Mouse (Mus musculus) myocyte (in vitro differentiated cells): ENCODE measurements around the gene Retnla. TPM values are rescaled to one million over a fixed set of nuclear protein-coding genes. Genes with fewer than 3 reads are reported as not detected.

ENCODE experiments used
- H3K27me3 ChIP-seq: one replicate; pipeline ENCODE4 v1.6.1; 2011; ENCODE audit not compliant: control insufficient read depth, insufficient read depth, insufficient read length
- H3K36me3 ChIP-seq: one replicate; pipeline ENCODE4 v1.6.1; 2011; ENCODE audit not compliant: control insufficient read depth, insufficient read depth
- H3K4me2 ChIP-seq: one replicate; pipeline ENCODE4 v1.6.1; 2011; ENCODE audit warnings: low read depth, control low read depth
- H3K4me3 ChIP-seq: one replicate; pipeline ENCODE4 v1.5.1; 2011; ENCODE audit warnings: mild to moderate bottlenecking, control low read depth, moderate library complexity
- H3K79me2 ChIP-seq: one replicate; pipeline ENCODE4 v1.6.1; 2011; ENCODE audit not compliant: control insufficient read depth, insufficient read depth
- H3ac ChIP-seq: one replicate; pipeline ENCODE4 v1.6.1; 2011; ENCODE audit not compliant: control insufficient read depth, insufficient read length
- CEBPB ChIP-seq: IDR thresholded peaks from 2 replicates; pipeline ENCODE4 v1.6.1; 2011; ENCODE audit warnings: mild to moderate bottlenecking, moderate library complexity; ENCODE audit not compliant: poor library complexity, insufficient read depth, severe bottlenecking
- E2F4 ChIP-seq: IDR thresholded peaks from one replicate; pipeline ENCODE4 v1.6.1; 2011; ENCODE audit warnings: mild to moderate bottlenecking, control low read depth, moderate library complexity; ENCODE audit not compliant: insufficient read depth
- MAX ChIP-seq: IDR thresholded peaks from one replicate; pipeline ENCODE4 v1.6.1; 2011; ENCODE audit warnings: low read depth, mild to moderate bottlenecking, control low read depth
- MYOD1 ChIP-seq, 3 experiments: IDR thresholded peaks; one replicate each; pipeline ENCODE4 v1.6.1; 2011; ENCODE audit warnings: control low read depth in 2 of 3, low read depth in 2 of 3, mild to moderate bottlenecking in 2 of 3, moderate library complexity in 1 of 3; ENCODE audit not compliant: insufficient read length in 2 of 3, control insufficient read depth in 1 of 3
- MYOG ChIP-seq, 3 experiments: IDR thresholded peaks; one replicate each; pipeline ENCODE4 v1.6.1; 2011; ENCODE audit warnings: control low read depth in 2 of 3, low read depth in 2 of 3, mild to moderate bottlenecking in 2 of 3; ENCODE audit not compliant: insufficient read length in 2 of 3, control insufficient read depth in 1 of 3, insufficient read depth in 1 of 3
- POLR2A ChIP-seq: IDR thresholded peaks from one replicate; pipeline ENCODE4 v1.6.1; 2011; ENCODE audit warnings: low read depth, mild to moderate bottlenecking, control low read depth, moderate library complexity; ENCODE audit not compliant: insufficient read length
- POLR2AphosphoS2 ChIP-seq: IDR thresholded peaks from one replicate; pipeline ENCODE4 v1.6.1; 2011; ENCODE audit warnings: low read depth, control low read depth; ENCODE audit not compliant: insufficient read length
- REST ChIP-seq: IDR thresholded peaks from one replicate; pipeline ENCODE4 v1.6.1; 2011; ENCODE audit warnings: mild to moderate bottlenecking, control low read depth, moderate library complexity; ENCODE audit not compliant: insufficient read depth, insufficient read length
- SRF ChIP-seq: IDR thresholded peaks from one replicate; pipeline ENCODE4 v1.6.1; 2011; ENCODE audit warnings: low read depth; ENCODE audit not compliant: control insufficient read depth, insufficient read length
- TCF12 ChIP-seq: IDR thresholded peaks from one replicate; pipeline ENCODE4 v1.6.1; 2011; ENCODE audit warnings: mild to moderate bottlenecking, control low read depth; ENCODE audit not compliant: poor library complexity, insufficient read depth, severe bottlenecking
- TCF3 ChIP-seq: IDR thresholded peaks from one replicate; pipeline ENCODE4 v1.6.1; 2011; ENCODE audit warnings: low read depth, control low read depth; ENCODE audit not compliant: insufficient read length
- USF1 ChIP-seq: IDR thresholded peaks from one replicate; pipeline ENCODE4 v1.6.1; 2011; ENCODE audit warnings: low read depth, mild to moderate bottlenecking, control low read depth, moderate library complexity
- polyA plus RNA-seq: library from polyadenylated mRNA; unstranded; fragments of >200 nt; fragmentation: generic; extraction: Trizol; gene quantifications from one replicate; pipeline ENCODE4 v1.2.1, GENCODE M21; 2012; ENCODE audit warnings: missing spikeins

The Retnla gene
- polyA plus RNA-seq, 1 experiment: not detected

DNA sequence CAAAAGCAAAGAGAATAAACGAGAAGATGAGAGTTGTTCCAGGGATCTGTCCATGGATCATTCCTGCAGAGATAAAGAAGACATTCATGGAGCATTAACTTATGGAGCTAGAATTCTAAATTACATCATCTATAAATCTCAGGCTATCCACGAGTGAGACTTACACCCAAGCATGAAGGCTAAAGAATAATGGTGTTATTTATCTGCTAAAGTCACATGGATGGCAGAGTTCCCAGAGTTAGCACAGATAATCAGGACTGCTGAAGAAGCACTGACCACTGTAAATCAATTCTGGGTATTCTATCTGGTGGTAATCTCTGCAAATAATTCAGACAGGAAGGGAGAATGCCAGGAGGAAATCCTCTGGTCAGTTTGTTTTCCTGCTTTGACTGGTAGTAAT lies 48.4 kb downstream of the Retnla start:
- no peaks in the 10 kb centered on the region for H3K27me3 ChIP-seq
- H3K79me2 ChIP-seq: no peaks in the 10 kb centered on the region
- no peak overlapping the region for H3K4me3 ChIP-seq
- H3K4me2 ChIP-seq: no peak overlapping the region
- no peak for TF ChIP-seq E2F4
- TF ChIP-seq MAX: no peak
- TF ChIP-seq REST: no peak
- TF ChIP-seq POLR2A: no peak
- no peak for TF ChIP-seq USF1
- no peak for TF ChIP-seq CEBPB
- no peak for TF ChIP-seq MYOD1 (IDR thresholded peaks at IDR 0.05; ENCODE audit: control insufficient read depth in 1 of 3, insufficient read length in 2 of 3, low read depth in 2 of 3)
- TF ChIP-seq TCF12: no peak
- no peak for TF ChIP-seq POLR2AphosphoS2
- no peak for TF ChIP-seq SRF
- TF ChIP-seq MYOG (IDR thresholded peaks at IDR 0.05; ENCODE audit: control insufficient read depth in 1 of 3, insufficient read depth in 1 of 3, insufficient read length in 2 of 3, low read depth in 2 of 3): no peak
- no peak for TF ChIP-seq TCF3
- H3ac ChIP-seq: no peak overlapping the region
- no peaks in the 10 kb centered on the region for H3K36me3 ChIP-seq

Other genes with a start within 250 kb of the Retnla start
- gene Trat1, start 70.5 kb upstream of the Retnla start, polyA plus RNA-seq: not detected
- gene Retnlb, start 25.7 kb upstream of the Retnla start, polyA plus RNA-seq: not detected
- gene Retnlg, start 30.1 kb downstream of the Retnla start, polyA plus RNA-seq: not detected
- gene Dzip3, start 151.6 kb downstream of the Retnla start, polyA plus RNA-seq: 2.8 TPM
- 4.6 TPM for gene Cip2a, start 151.6 kb downstream of the Retnla start, polyA plus RNA-seq
- gene Myh15, start 214.9 kb downstream of the Retnla start, polyA plus RNA-seq: not detected